Mouse (Mus musculus) heart, embryonic 12.5 days (tissue): ENCODE measurements around the gene Zscan2. TPM values are rescaled to one million over a fixed set of nuclear protein-coding genes. Genes with fewer than 3 reads are reported as not detected.

Experiments used
- ATAC-seq: fragments of 200-750 bp; cut with Nextera tagmentation; 2 replicates; pipeline ENCODE4 v1.8.0; 2017; ENCODE audit warnings: moderate TSS enrichment, moderate library complexity; ENCODE audit not compliant: insufficient number of reproducible peaks, low FRiP score
- H3K27ac ChIP-seq: fragments of 300-500 bp; sonication (generic); 2 replicates; pipeline ENCODE4 v1.5.1; 2016; ENCODE audit warnings: mild to moderate bottlenecking, moderate library complexity; ENCODE audit not compliant: poor library complexity, severe bottlenecking
- H3K27me3 ChIP-seq: fragments of 300-500 bp; sonication (generic); replicated peaks from 2 replicates; pipeline ENCODE4 v1.6.1; 2016; ENCODE audit warnings: mild to moderate bottlenecking, moderate library complexity
- H3K36me3 ChIP-seq: fragments of 300-500 bp; sonication (generic); 2 replicates; pipeline ENCODE4 v1.6.1; 2016; ENCODE audit warnings: mild to moderate bottlenecking, moderate library complexity
- H3K4me1 ChIP-seq: fragments of 300-500 bp; sonication (generic); replicated peaks from 2 replicates; pipeline ENCODE4 v1.6.1; 2016; ENCODE audit warnings: mild to moderate bottlenecking
- H3K4me2 ChIP-seq: fragments of 300-500 bp; sonication (generic); 2 replicates; pipeline ENCODE4 v1.6.1; 2016; ENCODE audit warnings: mild to moderate bottlenecking, moderate library complexity
- H3K4me3 ChIP-seq: fragments of 300-500 bp; sonication (generic); 2 replicates; pipeline ENCODE4 v1.5.1; 2016; ENCODE audit warnings: mild to moderate bottlenecking
- H3K9ac ChIP-seq: fragments of 300-500 bp; sonication (generic); 2 replicates; pipeline ENCODE4 v1.6.1; 2016; ENCODE audit warnings: mild to moderate bottlenecking, moderate library complexity
- H3K9me3 ChIP-seq: fragments of 300-500 bp; sonication (generic); replicated peaks from 2 replicates; pipeline ENCODE4 v1.6.1; 2016; ENCODE audit warnings: mild to moderate bottlenecking, moderate library complexity
- WGBS: fragments of 180-500 bp; shearing (Covaris S2); methylation state at CpG from one replicate; pipeline ENCODE4 v1.1.7; 2016; 5-methylcytosine and 5-hydroxymethylcytosine counted together
- polyA plus RNA-seq: library from polyadenylated mRNA; unstranded; fragments of >200 nt; fragmentation: Nextera tagmentation; extraction: Ambion mirVana; gene quantifications from 2 replicates; pipeline ENCODE4 v1.2.1, GENCODE M21; 2016

Gene Zscan2
- polyA plus RNA-seq, 1 experiment from 2014 or later = 2.0 TPM

GRCm38 (mm10) chr7:80844691-80845090, 16.0 kb upstream of the Zscan2 start:
- ATAC-seq = no peak
- H3K27ac ChIP-seq = no peak overlapping the region
- no peak overlapping the region for H3K4me2 ChIP-seq

GRCm38 (mm10) chr7:80845621-80846279, 15.0 kb upstream of the Zscan2 start:
- 68% methylated on average over 15 of the region's 15 CpGs for WGBS
- no peak for ATAC-seq

More at GRCm38 (mm10) chr7:80844691-80845090, 16.0 kb upstream of the Zscan2 start:
- WGBS = 91% methylated on average over 12 of the region's 12 CpGs
- Histone ChIP-seq H3K4me3 (no peak overlapping the region), H3K27me3 (no peaks in the 10 kb centered on the region), H3K36me3 (no peaks in the 10 kb centered on the region), H3K4me1 (peaks cover 6% of the 10 kb centered on the region; the same call in 1 of the 2 replicates), H3K9me3 (no peaks in the 10 kb centered on the region), H3K9ac (no peak overlapping the region)

GRCm38 (mm10) chr7:80846280-80846678, 14.4 kb upstream of the Zscan2 start:
- Histone ChIP-seq H3K4me3 (no peak overlapping the region), H3K36me3 (no peaks in the 10 kb centered on the region), H3K27me3 (no peaks in the 10 kb centered on the region), H3K27ac (no peak overlapping the region), H3K9me3 (no peaks in the 10 kb centered on the region), H3K4me2 (no peak overlapping the region), H3K4me1 (peaks cover 6% of the 10 kb centered on the region; the same call in 1 of the 2 replicates), H3K9ac (no peak overlapping the region)
- WGBS = 83% methylated on average over 10 of the region's 10 CpGs
- ATAC-seq = no peak

More at GRCm38 (mm10) chr7:80845621-80846279, 15.0 kb upstream of the Zscan2 start:
- H3K9me3 ChIP-seq = no peaks in the 10 kb centered on the region
- H3K4me3 ChIP-seq = no peak overlapping the region
- no peaks in the 10 kb centered on the region for H3K36me3 ChIP-seq
- no peak overlapping the region for H3K4me2 ChIP-seq
- no peak overlapping the region for H3K9ac ChIP-seq
- H3K27ac ChIP-seq = no peak overlapping the region
- H3K4me1 ChIP-seq = peaks cover 6% of the 10 kb centered on the region; the same call in 1 of the 2 replicates
- H3K27me3 ChIP-seq = no peaks in the 10 kb centered on the region

- Histone ChIP-seq H3K27me3 (no peaks in the 10 kb centered on the region), H3K9me3 (no peaks in the 10 kb centered on the region), H3K4me3 (no peak overlapping the region), H3K4me1 (peaks cover 6% of the 10 kb centered on the region; the same call in 1 of the 2 replicates), H3K36me3 (no peaks in the 10 kb centered on the region), H3K9ac (no peak overlapping the region), H3K27ac (no peak overlapping the region), H3K4me2 (no peak overlapping the region)
- WGBS = 82% methylated on average over 5 of the region's 5 CpGs
- ATAC-seq = no peak
These were observed 14.0 kb upstream of the Zscan2 start for GRCm38 (mm10) chr7:80846709-80847108.

- 0 out of 2 replicates have a peak, but pooled peaks cover 2% of the 10 kb centered on the region for H3K9me3 ChIP-seq
- no peak overlapping the region for H3K27ac ChIP-seq
- ATAC-seq = 0 out of 2 replicates have a peak, but pooled peaks have one; percentile 42
- no peak overlapping the region for H3K4me3 ChIP-seq
- H3K9ac ChIP-seq = no peak overlapping the region
- H3K27me3 ChIP-seq = no peaks in the 10 kb centered on the region
- peak overlapping the region; percentile 41 for H3K4me2 ChIP-seq
- WGBS = 27% methylated on average over 2 of the region's 2 CpGs
- H3K4me1 ChIP-seq = peaks cover 6% of the 10 kb centered on the region; the same call in 1 of the 2 replicates
- H3K36me3 ChIP-seq = no peaks in the 10 kb centered on the region
These were observed 11.5 kb upstream of the Zscan2 start for GRCm38 (mm10) chr7:80849267-80849666.

- WGBS = 15% methylated on average over 4 of the region's 4 CpGs
- Histone ChIP-seq H3K27me3 (no peaks in the 10 kb centered on the region), H3K9me3 (0 out of 2 replicates have a peak, but pooled peaks cover 2% of the 10 kb centered on the region), H3K27ac (no peak overlapping the region), H3K4me1 (peaks cover 6% of the 10 kb centered on the region; the same call in 1 of the 2 replicates), H3K36me3 (no peaks in the 10 kb centered on the region), H3K4me2 (peak overlapping the region; percentile 41), H3K9ac (no peak overlapping the region), H3K4me3 (no peak overlapping the region)
- 0 out of 2 replicates have a peak, but pooled peaks have one; percentile 48 for ATAC-seq
These were observed 11.0 kb upstream of the Zscan2 start for GRCm38 (mm10) chr7:80849710-80850109.

GRCm38 (mm10) chr7:80850520-80850919, 10.2 kb upstream of the Zscan2 start:
- 82% methylated on average over 5 of the region's 5 CpGs for WGBS
- H3K4me1 ChIP-seq = peaks cover 6% of the 10 kb centered on the region; the same call in 1 of the 2 replicates
- H3K4me2 ChIP-seq = no peak overlapping the region
- no peaks in the 10 kb centered on the region for H3K36me3 ChIP-seq
- no peak for ATAC-seq
- no peak overlapping the region for H3K4me3 ChIP-seq
- no peak overlapping the region for H3K27ac ChIP-seq
- no peak overlapping the region for H3K9ac ChIP-seq
- 0 out of 2 replicates have a peak, but pooled peaks cover 2% of the 10 kb centered on the region for H3K9me3 ChIP-seq
- H3K27me3 ChIP-seq = no peaks in the 10 kb centered on the region

GRCm38 (mm10) chr7:80853218-80853617, 7.5 kb upstream of the Zscan2 start:
- WGBS = 89% methylated on average over 3 of the region's 3 CpGs
- 0 out of 2 replicates have a peak, but pooled peaks cover 2% of the 10 kb centered on the region for H3K9me3 ChIP-seq
- H3K36me3 ChIP-seq = no peaks in the 10 kb centered on the region
- no peak overlapping the region for H3K4me3 ChIP-seq
- H3K4me1 ChIP-seq = peaks cover 6% of the 10 kb centered on the region; the same call in 1 of the 2 replicates
- no peak overlapping the region for H3K4me2 ChIP-seq
- no peaks in the 10 kb centered on the region for H3K27me3 ChIP-seq
- H3K9ac ChIP-seq = no peak overlapping the region
- no peak overlapping the region for H3K27ac ChIP-seq
- no peak for ATAC-seq

- no peaks in the 10 kb centered on the region for H3K36me3 ChIP-seq
- H3K27ac ChIP-seq = no peak overlapping the region
- 0 out of 2 replicates have a peak, but pooled peaks cover 2% of the 10 kb centered on the region for H3K9me3 ChIP-seq
- H3K4me1 ChIP-seq = peaks cover 4% of the 10 kb centered on the region; the same call in 1 of the 2 replicates
- no peak overlapping the region for H3K4me3 ChIP-seq
- H3K9ac ChIP-seq = no peak overlapping the region
- no peak for ATAC-seq
- H3K27me3 ChIP-seq = no peaks in the 10 kb centered on the region
- H3K4me2 ChIP-seq = no peak overlapping the region
These were observed 5.4 kb upstream of the Zscan2 start for GRCm38 (mm10) chr7:80855316-80855715.

GRCm38 (mm10) chr7:80857181-80857580, 3.5 kb upstream of the Zscan2 start:
- 22% methylated on average over 6 of the region's 6 CpGs for WGBS
- H3K27me3 ChIP-seq = no peaks in the 10 kb centered on the region
- no peak overlapping the region for H3K4me3 ChIP-seq
- H3K9me3 ChIP-seq = 0 out of 2 replicates have a peak, but pooled peaks cover 2% of the 10 kb centered on the region
- H3K36me3 ChIP-seq = no peaks in the 10 kb centered on the region
- no peak overlapping the region for H3K9ac ChIP-seq
- no peak overlapping the region for H3K27ac ChIP-seq
- peaks cover 11% of the 10 kb centered on the region for H3K4me1 ChIP-seq
- no peak overlapping the region for H3K4me2 ChIP-seq
- no peak for ATAC-seq

- Histone ChIP-seq H3K4me2 (peak overlapping the region; percentile 74), H3K4me1 (peaks cover 38% of the 10 kb centered on the region), H3K9ac (peak overlapping the region; percentile 59), H3K9me3 (no peaks in the 10 kb centered on the region), H3K27me3 (no peaks in the 10 kb centered on the region), H3K36me3 (peaks cover 19% of the 10 kb centered on the region), H3K27ac (no peak overlapping the region), H3K4me3 (peak overlapping the region; percentile 64)
- peak; percentile 70 for ATAC-seq
- under 1% methylated on average over 13 of the region's 13 CpGs for WGBS
These were observed 493 bp upstream of the Zscan2 start for GRCm38 (mm10) chr7:80860227-80860626.
